Mouse (Mus musculus): ENCODE results near the gene Spi1.

GRCm38 (mm10) chr2:91118647-91119046 lies 36.5 kb downstream of the Spi1 start:
- no peak for TF ChIP-seq POLR2A (IDR thresholded peaks at IDR 0.05; ENCODE audit: low read depth, low read length)
- no peak for TF ChIP-seq CTCF (IDR thresholded peaks at IDR 0.05; ENCODE audit: borderline replicate concordance, insufficient read depth, low read length)

Measured in embryonic fibroblast, embryonic 13.5 days (primary cell).